Comparison of ENCODE assay signal across 29 mouse cellular contexts in genomic region chr3:41302805-41303204, GRCm38 (mm10).
DNase-seq lines count a peak whose midpoint lies in the region; ATAC-seq and TF ChIP-seq lines count a peak whose summit lies in the region.
"Had no signal": no experiment of that assay in that cellular context is flagged by ENCODE, and none has a peak within 500 bp of the region (broad histone marks: within the 10 kb centered on the region; RNA-seq: fewer than 3 reads in every experiment).

No protein-coding gene starts in this region.

- H3K79me2 ChIP-seq in liver, adult 2 months (ENCODE audit: control insufficient read depth, insufficient read depth, low read length), result no peaks in the 10 kb centered on the region
- no peaks in the 10 kb centered on the region for H3K79me2 ChIP-seq in myocyte (ENCODE audit: control insufficient read depth, insufficient read depth)

- no peaks in the 10 kb centered on the region for H3K27me3 ChIP-seq in liver, adult 2 months (ENCODE audit: control insufficient read depth, insufficient read depth, low read length)
- no peaks in the 10 kb centered on the region for H3K27me3 ChIP-seq in liver, embryonic 12.5 days (replicated peaks)
- H3K27me3 ChIP-seq in myocyte (ENCODE audit: control insufficient read depth, insufficient read depth, insufficient read length), result no peaks in the 10 kb centered on the region
- H3K27me3 ChIP-seq: CH12.LX; embryonic facial prominence, embryonic 13.5 days; embryonic facial prominence, embryonic 15.5 days; forebrain, embryonic 12.5 days had no signal

- ATAC-seq in liver, embryonic 12.5 days, result no peak
- peak; percentile 88 for ATAC-seq in granulocyte monocyte progenitor cell, adult 5-6 weeks (replicated peaks; ENCODE audit: poor library complexity, severe bottlenecking)
- ATAC-seq: activated CD4-positive, CD25-positive, alpha-beta regulatory T cell, adult 4 months; CD4-positive, CD25-positive, alpha-beta regulatory T cell, adult 4 months; forebrain, embryonic 14.5 days; forebrain, embryonic 16.5 days had no signal

- TF ChIP-seq POLR2A in liver, adult 2 months (IDR thresholded peaks at IDR 0.05; ENCODE audit: extremely low read depth, insufficient read depth, low read length), result no peak
- TF ChIP-seq POLR2A in bone marrow macrophage, adult 2 months (IDR thresholded peaks at IDR 0.05; ENCODE audit: borderline replicate concordance, low read depth, low read length), result no peak
- TF ChIP-seq POLR2A in myocyte (IDR thresholded peaks at IDR 0.05; ENCODE audit: insufficient read length, low read depth), result no peak

- DNase-seq in liver, adult 2 months (ENCODE audit: extremely low read depth, low read depth, low spot score), result peak; percentile 36
- no peak for DNase-seq in thymus, postnatal 14 days
- no peak for DNase-seq in thymus, postnatal 4 days
- DNase-seq in cerebellum, adult 8-10 months, result no peak
- DNase-seq: adrenal gland, adult 2 months; adrenal gland, postnatal 10 days; adrenal gland, postnatal 36 days; B cell, adult 2 months; cerebellum, adult 11 months; cerebellum, adult 18-20 months; cerebellum, adult 9-10 months; cerebellum, postnatal 10 days; cerebellum, postnatal 25 days; embryo, embryonic 11 days had no signal

- no peak for TF ChIP-seq CTCF in liver, adult 2 months (IDR thresholded peaks at IDR 0.05; ENCODE audit: low read depth, low read length)
- no peak for TF ChIP-seq CTCF in bone marrow macrophage, adult 2 months (IDR thresholded peaks at IDR 0.05; ENCODE audit: low read depth, low read length)

- peaks cover 4% of the 10 kb centered on the region for H3K4me1 ChIP-seq in liver, adult 2 months (ENCODE audit: control insufficient read depth, insufficient read depth, low read length)
- H3K4me1 ChIP-seq in liver, embryonic 12.5 days, result no peaks in the 10 kb centered on the region
- H3K4me1 ChIP-seq in bone marrow macrophage, adult 2 months (ENCODE audit: control insufficient read depth, insufficient read depth, low read length), result 0 out of 2 replicates have a peak, but pooled peaks cover 5% of the 10 kb centered on the region
- H3K4me1 ChIP-seq: embryonic facial prominence, embryonic 13.5 days; embryonic facial prominence, embryonic 15.5 days; forebrain, embryonic 12.5 days had no signal

- no peak overlapping the region for H3ac ChIP-seq in myocyte (ENCODE audit: control insufficient read depth, insufficient read length)

- H3K9me3 ChIP-seq in liver, embryonic 12.5 days (replicated peaks), result no peaks in the 10 kb centered on the region
- H3K9me3 ChIP-seq: embryonic facial prominence, embryonic 13.5 days; embryonic facial prominence, embryonic 15.5 days; forebrain, embryonic 10.5 days; forebrain, embryonic 12.5 days; G1E had no signal

- no peak overlapping the region for H3K4me2 ChIP-seq in liver, embryonic 12.5 days
- H3K4me2 ChIP-seq in myocyte (ENCODE audit: low read depth), result no peak overlapping the region
- H3K4me2 ChIP-seq: embryonic facial prominence, embryonic 13.5 days; embryonic facial prominence, embryonic 15.5 days; forebrain, embryonic 12.5 days had no signal

- no peak overlapping the region for H3K4me3 ChIP-seq in liver, adult 2 months (ENCODE audit: insufficient read depth, low read depth, low read length)
- no peak overlapping the region for H3K4me3 ChIP-seq in liver, embryonic 12.5 days
- no peak overlapping the region for H3K4me3 ChIP-seq in bone marrow macrophage, adult 2 months (ENCODE audit: insufficient read depth, low read length)
- H3K4me3 ChIP-seq in myocyte, result no peak overlapping the region
- H3K4me3 ChIP-seq: embryonic facial prominence, embryonic 13.5 days; embryonic facial prominence, embryonic 15.5 days; erythroblast, embryonic 14.5 days; forebrain, embryonic 10.5 days; forebrain, embryonic 12.5 days had no signal

- H3K36me3 ChIP-seq in liver, adult 2 months (ENCODE audit: control insufficient read depth, insufficient read depth, low read length), result no peaks in the 10 kb centered on the region
- H3K36me3 ChIP-seq in liver, embryonic 12.5 days, result no peaks in the 10 kb centered on the region
- H3K36me3 ChIP-seq in myocyte (ENCODE audit: control insufficient read depth, insufficient read depth), result no peaks in the 10 kb centered on the region
- H3K36me3 ChIP-seq: embryonic facial prominence, embryonic 13.5 days; embryonic facial prominence, embryonic 15.5 days; forebrain, embryonic 10.5 days; forebrain, embryonic 12.5 days; G1E had no signal

- WGBS in liver, adult 2 months, result 43% methylated on average over 3 of the region's 3 CpGs
- WGBS in liver, embryonic 12.5 days (ENCODE audit: insufficient replicate concordance), result 58% methylated on average over 3 of the region's 3 CpGs

- no peak overlapping the region for H3K9ac ChIP-seq in liver, adult 2 months (ENCODE audit: low read depth, low read length)
- H3K9ac ChIP-seq in liver, embryonic 12.5 days, result no peak overlapping the region
- H3K9ac ChIP-seq: embryonic facial prominence, embryonic 13.5 days; embryonic facial prominence, embryonic 15.5 days; forebrain, embryonic 12.5 days had no signal

- no peak overlapping the region for H3K27ac ChIP-seq in liver, adult 2 months (replicated peaks; ENCODE audit: insufficient read depth, low read depth, low read length)
- no peak overlapping the region for H3K27ac ChIP-seq in liver, embryonic 12.5 days
- H3K27ac ChIP-seq in bone marrow macrophage, adult 2 months (ENCODE audit: insufficient read depth, low read depth, low read length), result peak overlapping the region; percentile 5; the same call in 1 of the 2 replicates
- H3K27ac ChIP-seq: embryonic facial prominence, embryonic 13.5 days; embryonic facial prominence, embryonic 15.5 days; forebrain, embryonic 10.5 days; forebrain, embryonic 12.5 days had no signal

TF ChIP-seq in myocyte, 11 proteins besides CTCF, POLR2A, EP300 and RAD21:
- no peak for TF ChIP-seq REST (IDR thresholded peaks at IDR 0.05; ENCODE audit: insufficient read depth, insufficient read length)
- TF ChIP-seq CEBPB (IDR thresholded peaks at IDR 0.05; ENCODE audit: insufficient read depth, poor library complexity, severe bottlenecking), result peak; percentile 35; the same call in 1 of the 2 replicates
